ENCODE assay signal across 12 mouse cellular contexts in the genomic region with DNA sequence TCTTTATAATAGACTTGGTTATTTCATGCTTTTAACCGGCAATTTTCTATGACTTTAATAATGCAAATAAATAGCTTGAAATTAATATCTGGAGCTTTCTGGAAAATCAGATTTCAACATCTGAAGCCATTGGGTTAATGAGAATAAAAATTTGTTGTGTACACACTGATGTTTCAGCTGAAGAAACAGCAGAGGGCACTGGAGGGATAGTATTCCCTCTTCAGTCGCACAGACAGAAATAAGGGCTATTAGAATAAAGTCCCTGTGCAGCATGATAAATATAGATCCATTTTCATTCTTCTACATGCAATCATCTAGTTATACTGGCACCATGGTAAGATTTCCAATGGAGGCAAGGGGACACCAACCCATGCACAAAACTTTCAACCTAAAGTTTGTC.
A peak's percentile ranks its signal among the peaks of the same experiment; 100 is the strongest.
DNase-seq lines count a peak whose midpoint lies in the region; ATAC-seq and TF ChIP-seq lines count a peak whose summit lies in the region.
"Had no signal": no experiment of that assay in that cellular context is flagged by ENCODE, and none has a peak within 500 bp of the region (broad histone marks: within the 10 kb centered on the region; RNA-seq: fewer than 3 reads in every experiment).

No protein-coding gene starts in this region.

- no peak overlapping the region for H3K27ac ChIP-seq in hindbrain, embryonic 16.5 days (ENCODE audit: low read depth, low read length)
- no peak overlapping the region for H3K27ac ChIP-seq in hindbrain, embryonic 13.5 days
- no peak overlapping the region for H3K27ac ChIP-seq in limb, embryonic 14.5 days (replicated peaks; ENCODE audit: low read depth, low read length)
- H3K27ac ChIP-seq in limb, embryonic 10.5 days = no peak overlapping the region
- H3K27ac ChIP-seq: forebrain, embryonic 12.5 days; liver, embryonic 14.5 days; macrophage had no signal

- TF ChIP-seq CTCF in Patski (IDR thresholded peaks at IDR 0.05) = peak; percentile 25

- CTCF ChIA-PET in Patski (lab: Charles Lee) = no interaction called here

- in situ Hi-C loops in Patski (cut with MboI; ENCODE audit: low pct_unique_long_range_greater_than_20kb) = no loop called here

- peak; percentile 26 for DNase-seq in limb, embryonic 14.5 days (ENCODE audit: low spot score)
- DNase-seq in limb, embryonic 10.5 days (ENCODE audit: low spot score) = no peak
- DNase-seq in 416B (ENCODE audit: low read depth) (peak; percentile 27), Patski (ENCODE audit: low read depth, low spot score) (no peak)
- DNase-seq in thymus, postnatal 14 days = no peak
- DNase-seq: cerebellum, adult 9-11 months; kidney, adult 11 months had no signal

- POLR2A ChIA-PET in Patski (lab: Charles Lee) = no interaction called here

- no peak for TF ChIP-seq POLR2A in limb, embryonic 14.5 days (IDR thresholded peaks at IDR 0.05; ENCODE audit: borderline replicate concordance, extremely low read depth, insufficient read depth, insufficient read length)

- no peaks in the 10 kb centered on the region for H3K4me1 ChIP-seq in hindbrain, embryonic 16.5 days (ENCODE audit: control insufficient read depth, insufficient read depth, low read depth, low read length)
- H3K4me1 ChIP-seq in hindbrain, embryonic 13.5 days (replicated peaks) = no peaks in the 10 kb centered on the region
- H3K4me1 ChIP-seq in limb, embryonic 14.5 days (ENCODE audit: control insufficient read depth, insufficient read depth, low read length) = no peaks in the 10 kb centered on the region
- no peaks in the 10 kb centered on the region for H3K4me1 ChIP-seq in limb, embryonic 10.5 days
- H3K4me1 ChIP-seq: forebrain, embryonic 12.5 days had no signal

- no peaks in the 10 kb centered on the region for H3K36me3 ChIP-seq in hindbrain, embryonic 16.5 days (ENCODE audit: control insufficient read depth, insufficient read depth, low read length)
- H3K36me3 ChIP-seq in hindbrain, embryonic 13.5 days = no peaks in the 10 kb centered on the region
- H3K36me3 ChIP-seq in limb, embryonic 14.5 days (ENCODE audit: control insufficient read depth, insufficient read depth, low read length) = no peaks in the 10 kb centered on the region
- H3K36me3 ChIP-seq in limb, embryonic 10.5 days = no peaks in the 10 kb centered on the region
- H3K36me3 ChIP-seq: forebrain, embryonic 12.5 days had no signal

- WGBS in hindbrain, embryonic 16.5 days = 85% methylated on average over 2 of the region's 2 CpGs
- 87% methylated on average over 2 of the region's 2 CpGs for WGBS in hindbrain, embryonic 13.5 days
- 88% methylated on average over 2 of the region's 2 CpGs for WGBS in limb, embryonic 14.5 days
- 91% methylated on average over 2 of the region's 2 CpGs for WGBS in limb, embryonic 10.5 days

- no peak overlapping the region for H3K4me2 ChIP-seq in hindbrain, embryonic 16.5 days (ENCODE audit: low read length)
- H3K4me2 ChIP-seq in hindbrain, embryonic 13.5 days = no peak overlapping the region
- no peak overlapping the region for H3K4me2 ChIP-seq in limb, embryonic 14.5 days (replicated peaks; ENCODE audit: low read depth, low read length, severe bottlenecking)
- H3K4me2 ChIP-seq: forebrain, embryonic 12.5 days had no signal

- no peak overlapping the region for H3K4me3 ChIP-seq in hindbrain, embryonic 16.5 days (ENCODE audit: low read length)
- no peak overlapping the region for H3K4me3 ChIP-seq in hindbrain, embryonic 13.5 days
- H3K4me3 ChIP-seq in limb, embryonic 14.5 days (replicated peaks; ENCODE audit: low read length) = no peak overlapping the region
- no peak overlapping the region for H3K4me3 ChIP-seq in limb, embryonic 10.5 days
- H3K4me3 ChIP-seq: forebrain, embryonic 12.5 days had no signal

- H3K27me3 ChIP-seq in hindbrain, embryonic 16.5 days (replicated peaks; ENCODE audit: control insufficient read depth, insufficient read depth, low read length) = no peaks in the 10 kb centered on the region
- no peaks in the 10 kb centered on the region for H3K27me3 ChIP-seq in hindbrain, embryonic 13.5 days
- no peaks in the 10 kb centered on the region for H3K27me3 ChIP-seq in limb, embryonic 14.5 days (ENCODE audit: control insufficient read depth, insufficient read depth, low read length)
- H3K27me3 ChIP-seq in limb, embryonic 10.5 days (ENCODE audit: low read depth, poor library complexity, severe bottlenecking) = no peaks in the 10 kb centered on the region
- no peaks in the 10 kb centered on the region for H3K27me3 ChIP-seq in Patski
- H3K27me3 ChIP-seq: forebrain, embryonic 12.5 days had no signal

- no peaks in the 10 kb centered on the region for H3K9me3 ChIP-seq in hindbrain, embryonic 16.5 days (ENCODE audit: control insufficient read depth, low read length)
- no peaks in the 10 kb centered on the region for H3K9me3 ChIP-seq in hindbrain, embryonic 13.5 days
- H3K9me3 ChIP-seq in limb, embryonic 14.5 days (ENCODE audit: control insufficient read depth, low read length) = no peaks in the 10 kb centered on the region
- no peaks in the 10 kb centered on the region for H3K9me3 ChIP-seq in limb, embryonic 10.5 days (replicated peaks)
- H3K9me3 ChIP-seq: forebrain, embryonic 12.5 days had no signal

- peak; percentile 68; the same call in 1 of the 2 replicates for ATAC-seq in hindbrain, embryonic 16.5 days
- no peak for ATAC-seq in hindbrain, embryonic 13.5 days (ENCODE audit: low FRiP score)
- no peak for ATAC-seq in limb, embryonic 14.5 days (ENCODE audit: low FRiP score, low read depth)
- ATAC-seq in Patski = no peak

- H3K9ac ChIP-seq in hindbrain, embryonic 16.5 days (ENCODE audit: low read depth, low read length) = no peak overlapping the region
- no peak overlapping the region for H3K9ac ChIP-seq in hindbrain, embryonic 13.5 days
- H3K9ac ChIP-seq in limb, embryonic 14.5 days (ENCODE audit: low read depth, low read length, severe bottlenecking) = no peak overlapping the region
- H3K9ac ChIP-seq: forebrain, embryonic 12.5 days; liver, embryonic 14.5 days had no signal

Comparison
In these comparisons a context has a peak if more than half of its experiments do, and no peak if none do; other contexts are left out.
1. DNase-seq: peak in limb, embryonic 14.5 days (single experiment) and 416B (single experiment); none in limb, embryonic 10.5 days (single experiment), Patski (single experiment) and thymus, postnatal 14 days (single experiment).